Mouse (Mus musculus) liver, postnatal 0 days (tissue): ENCODE measurements around the gene Entpd7.
A peak's percentile ranks its signal among the peaks of the same experiment; 100 is the strongest.

Experiments used
- CTCF ChIP-seq: sonication (generic); IDR thresholded peaks from 2 replicates; pipeline ENCODE4 v1.5.1; 2016; ENCODE audit warnings: antibody characterized with exemption, low read depth
- EP300 ChIP-seq: IDR thresholded peaks from 2 replicates; pipeline ENCODE4 v1.6.1; 2016; ENCODE audit warnings: antibody characterized with exemption, low read depth, mild to moderate bottlenecking

DNA sequence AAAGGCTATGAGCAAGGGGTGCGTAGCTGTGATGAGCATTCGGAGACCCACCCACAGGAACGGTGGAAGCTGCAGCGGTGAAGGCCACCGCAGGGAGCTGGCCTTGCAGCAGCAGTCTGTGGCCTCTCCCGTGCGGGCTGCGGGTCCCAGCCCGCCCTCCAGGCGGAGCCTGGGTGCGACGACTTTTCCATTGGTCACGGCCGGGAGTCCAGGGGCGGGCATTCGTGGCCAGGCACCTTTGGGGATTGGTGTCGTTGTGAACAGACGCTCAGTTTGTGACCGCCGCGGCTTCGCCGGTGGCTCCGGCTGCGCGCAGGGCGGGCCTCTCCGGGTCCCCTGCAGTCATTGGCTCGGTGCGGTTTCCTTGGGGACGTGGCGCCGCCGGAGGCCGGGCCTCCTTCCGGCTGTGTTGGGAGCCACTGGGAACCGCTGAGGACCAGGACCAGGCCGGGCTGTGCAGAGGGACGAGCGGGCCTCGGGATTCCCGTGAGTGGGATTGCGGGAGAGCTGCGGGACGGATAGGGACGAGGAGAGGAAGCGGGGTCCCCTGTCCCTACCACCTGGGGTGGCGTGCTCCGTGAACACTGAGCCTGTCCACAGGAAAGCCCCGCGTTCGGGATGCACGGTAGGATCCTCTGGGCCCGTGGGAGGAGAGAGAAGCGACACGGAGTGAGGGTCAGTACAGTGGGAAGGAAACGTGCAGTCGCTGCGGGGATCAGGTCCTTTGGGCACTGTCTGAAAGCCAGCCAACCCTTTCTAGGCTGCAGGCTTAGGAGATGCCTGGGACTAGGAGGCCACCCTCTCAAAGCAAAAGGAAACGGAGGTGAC lies at the start of gene Entpd7:
- TF ChIP-seq CTCF (peak; percentile 68), EP300 (no peak)
